Mouse (Mus musculus) forebrain, embryonic 12.5 days (tissue): ENCODE data around the gene Izumo4. TPM values are rescaled to one million over a fixed set of nuclear protein-coding genes. Genes with fewer than 3 reads are reported as not detected.

Source experiments
- ATAC-seq: fragments of 200-750 bp; cut with Nextera tagmentation; 2 replicates; pipeline ENCODE4 v1.8.0; 2017; ENCODE audit warnings: moderate TSS enrichment; ENCODE audit not compliant: low FRiP score
- H3K27ac ChIP-seq: fragments of 300-500 bp; sonication (generic); 2 replicates; pipeline ENCODE4 v1.5.1; 2016; ENCODE audit warnings: mild to moderate bottlenecking
- H3K27me3 ChIP-seq: fragments of 300-500 bp; sonication (generic); 2 replicates; pipeline ENCODE4 v1.6.1; 2016; ENCODE audit warnings: mild to moderate bottlenecking
- H3K36me3 ChIP-seq: fragments of 300-500 bp; sonication (generic); replicated peaks from 2 replicates; pipeline ENCODE4 v1.6.1; 2016; ENCODE audit warnings: mild to moderate bottlenecking
- H3K4me1 ChIP-seq: fragments of 300-500 bp; sonication (generic); 2 replicates; pipeline ENCODE4 v1.6.1; 2016
- H3K4me2 ChIP-seq: fragments of 300-500 bp; sonication (generic); 2 replicates; pipeline ENCODE4 v1.6.1; 2016; ENCODE audit warnings: mild to moderate bottlenecking, moderate library complexity
- H3K4me3 ChIP-seq: fragments of 300-500 bp; sonication (generic); replicated peaks from 2 replicates; pipeline ENCODE4 v1.5.1; 2016; ENCODE audit warnings: mild to moderate bottlenecking
- H3K9ac ChIP-seq: fragments of 300-500 bp; sonication (generic); 2 replicates; pipeline ENCODE4 v1.6.1; 2016; ENCODE audit warnings: mild to moderate bottlenecking
- H3K9me3 ChIP-seq: fragments of 300-500 bp; sonication (generic); 2 replicates; pipeline ENCODE4 v1.6.1; 2016
- WGBS: fragments of 180-500 bp; shearing (Covaris S2); methylation state at CpG from one replicate; pipeline ENCODE4 v1.1.7; 2016; 5-methylcytosine and 5-hydroxymethylcytosine counted together
- polyA plus RNA-seq: library from polyadenylated mRNA; unstranded; fragments of >200 nt; fragmentation: Nextera tagmentation; extraction: Ambion mirVana; gene quantifications from 2 replicates; pipeline ENCODE4 v1.2.1, GENCODE M21; 2016

The Izumo4 gene
- polyA plus RNA-seq = 20.6 and 21.6 TPM in 2 replicates

DNA sequence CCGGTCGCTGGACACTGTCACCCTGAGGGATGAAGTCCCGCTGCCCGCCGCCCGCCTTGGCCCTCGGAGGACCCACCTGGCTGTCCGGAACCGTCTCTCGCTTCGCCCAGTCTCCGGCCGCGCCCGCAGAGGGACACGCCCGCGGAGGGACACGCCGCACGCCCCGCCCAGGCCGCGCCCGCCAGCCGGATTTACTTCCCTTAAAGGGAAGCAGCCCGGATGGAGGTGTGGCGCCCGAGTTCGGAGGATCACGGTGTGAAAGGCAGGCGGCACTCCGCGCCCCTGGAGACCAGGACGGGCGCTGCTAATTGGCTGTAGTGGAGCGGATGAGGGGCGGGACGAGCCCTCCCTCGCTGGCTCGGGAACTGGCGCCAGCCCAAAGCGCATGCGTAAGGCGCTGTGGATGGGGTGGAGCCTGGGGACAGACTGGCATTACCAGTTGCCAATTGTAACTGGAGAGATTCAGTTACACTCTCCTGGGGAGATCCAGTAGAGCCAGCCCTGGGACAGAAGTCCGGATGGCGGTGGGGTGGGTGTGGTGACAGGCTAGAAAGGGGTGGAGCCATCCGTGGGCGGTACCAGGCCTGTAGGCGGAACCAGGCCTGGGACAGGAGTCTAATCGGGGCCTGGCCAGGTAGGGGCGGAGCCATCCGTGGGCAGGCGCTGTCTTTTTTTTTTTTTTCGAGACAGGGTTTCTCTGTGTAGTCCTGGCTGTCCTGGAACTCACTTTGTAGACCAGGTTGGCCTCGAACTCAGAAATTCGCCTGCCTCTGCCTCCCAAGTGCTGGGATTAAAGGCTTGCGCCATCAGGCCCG is at the start of gene Izumo4, which contains the start of gene Mob3a:
TSS of gene Izumo4 (plus strand) at position 464 of the 815 bp plus-strand sequence.
TSS of gene Mob3a (minus strand) at position 257 of the 815 bp plus-strand sequence.
- Histone ChIP-seq H3K36me3 (peaks cover 17% of the 10 kb centered on the region), H3K4me2 (peak within 1 kb of the TSS; percentile 85), H3K27ac (peak within 1 kb of the TSS; percentile 81), H3K9me3 (no peaks in the 10 kb centered on the region), H3K4me3 (peak within 1 kb of the TSS; percentile 62), H3K4me1 (peaks cover 34% of the 10 kb centered on the region), H3K27me3 (no peaks in the 10 kb centered on the region), H3K9ac (peak within 1 kb of the TSS; percentile 61)
- peak; percentile 97 for ATAC-seq
- WGBS = under 1% methylated on average over 59 of the region's 59 CpGs

DNA sequence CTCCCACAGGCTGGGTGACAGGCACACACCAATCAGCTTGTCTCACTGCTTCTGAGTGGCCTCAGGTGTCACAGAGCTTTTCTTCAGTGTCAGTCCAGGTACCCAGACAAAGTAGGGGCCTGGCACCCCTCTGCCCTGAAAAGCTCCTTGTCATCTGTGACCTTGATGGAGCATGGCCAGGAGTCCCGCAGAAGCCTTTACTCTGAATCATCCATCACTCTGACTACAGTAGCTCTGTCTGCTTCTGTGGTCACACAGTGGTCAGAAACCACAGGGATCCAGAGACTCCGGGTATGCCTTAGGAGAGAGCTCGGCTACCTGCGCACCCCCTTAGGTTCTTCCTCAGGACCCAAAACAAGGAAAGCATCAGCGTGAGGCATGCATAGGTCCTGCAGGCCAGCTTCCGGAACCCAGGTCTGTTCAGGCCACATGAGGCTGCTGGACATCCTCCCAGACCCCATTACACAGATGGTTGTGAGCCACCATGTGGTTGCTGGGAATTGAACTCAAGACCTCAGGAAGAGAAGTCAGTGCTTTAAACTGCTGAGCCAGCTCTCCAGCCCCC is 48.7 kb upstream of the Izumo4 start:
- no peaks in the 10 kb centered on the region for H3K9me3 ChIP-seq
- 96% methylated on average over 6 of the region's 6 CpGs for WGBS
- H3K36me3 ChIP-seq = peaks cover 20% of the 10 kb centered on the region
- no peak overlapping the region for H3K4me2 ChIP-seq
- H3K4me3 ChIP-seq = no peak overlapping the region
- H3K27me3 ChIP-seq = no peaks in the 10 kb centered on the region
- H3K9ac ChIP-seq = no peak overlapping the region
- ATAC-seq = no peak
- peaks cover 29% of the 10 kb centered on the region for H3K4me1 ChIP-seq
- H3K27ac ChIP-seq = no peak overlapping the region

DNA sequence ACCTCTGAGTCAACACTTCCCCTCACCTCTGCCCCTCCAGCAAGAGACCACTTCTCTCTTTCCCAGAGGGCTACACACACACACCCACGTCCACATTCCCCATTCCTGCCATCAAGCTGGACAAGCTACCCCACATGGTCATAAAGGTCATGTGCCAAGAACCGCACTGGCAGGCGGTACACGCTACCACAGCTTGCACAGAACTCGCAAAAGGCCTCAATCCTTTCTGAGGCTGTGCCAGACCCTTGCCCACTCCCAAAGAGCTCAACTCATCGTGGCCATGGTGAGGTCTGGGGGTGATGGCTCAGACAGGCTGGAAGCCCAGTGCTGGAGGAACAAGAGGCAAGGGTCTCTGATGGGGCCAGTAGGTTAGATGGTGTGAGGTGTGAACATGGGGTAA is 47.1 kb upstream of the Izumo4 start:
- Histone ChIP-seq H3K27ac (no peak overlapping the region), H3K27me3 (no peaks in the 10 kb centered on the region), H3K9ac (no peak overlapping the region), H3K4me1 (peaks cover 37% of the 10 kb centered on the region), H3K36me3 (peaks cover 14% of the 10 kb centered on the region; the same call in 1 of the 2 replicates), H3K4me2 (peak overlapping the region; percentile 98), H3K4me3 (peak overlapping the region; percentile 95), H3K9me3 (no peaks in the 10 kb centered on the region)
- no peak for ATAC-seq
- WGBS = 90% methylated on average over 6 of the region's 6 CpGs

DNA sequence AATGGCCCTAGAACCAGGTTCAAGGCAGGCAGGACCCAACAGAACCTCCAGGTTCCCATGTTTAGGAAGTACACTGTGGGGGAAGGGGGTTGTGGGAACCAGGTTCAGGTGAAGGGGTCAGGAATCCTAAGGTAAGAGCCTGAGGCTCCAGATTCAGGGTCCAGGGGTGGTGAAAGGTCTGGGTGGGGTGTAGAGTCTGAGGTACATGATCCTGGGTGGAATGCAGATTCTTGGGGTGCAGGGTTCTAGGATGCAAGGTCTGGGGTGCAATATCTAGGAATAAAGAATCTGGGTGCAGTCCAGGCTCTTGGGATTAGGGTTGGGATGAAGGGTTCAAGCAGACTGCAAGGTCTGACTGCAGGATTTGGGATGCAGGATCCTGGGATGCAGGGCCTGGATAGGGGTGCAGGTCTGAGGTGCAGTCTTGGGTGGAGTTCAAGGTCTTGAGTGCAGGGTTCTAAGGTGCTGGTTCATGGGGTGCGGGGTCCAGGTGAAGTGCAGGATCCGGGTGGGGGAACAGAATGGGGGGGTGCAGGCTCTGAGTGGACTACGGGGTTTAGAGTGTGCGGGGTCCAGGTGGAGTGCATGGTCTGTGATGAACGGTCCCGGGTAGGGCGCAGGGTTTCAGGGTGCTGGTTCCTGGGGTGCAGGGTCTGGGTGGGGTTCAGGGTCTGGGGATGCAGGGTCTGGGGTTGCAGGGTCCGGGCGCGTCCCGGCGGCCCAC is 46.4 kb upstream of the Izumo4 start:
- Histone ChIP-seq H3K9me3 (no peaks in the 10 kb centered on the region), H3K27ac (peak overlapping the region; percentile 89), H3K4me1 (peaks cover 37% of the 10 kb centered on the region), H3K4me3 (peak overlapping the region; percentile 95), H3K27me3 (no peaks in the 10 kb centered on the region), H3K36me3 (peaks cover 10% of the 10 kb centered on the region; the same call in 1 of the 2 replicates), H3K4me2 (peak overlapping the region; percentile 98), H3K9ac (peak overlapping the region; percentile 93)
- peak; percentile 60 for ATAC-seq
- WGBS = 4% methylated on average over 12 of the region's 12 CpGs

DNA sequence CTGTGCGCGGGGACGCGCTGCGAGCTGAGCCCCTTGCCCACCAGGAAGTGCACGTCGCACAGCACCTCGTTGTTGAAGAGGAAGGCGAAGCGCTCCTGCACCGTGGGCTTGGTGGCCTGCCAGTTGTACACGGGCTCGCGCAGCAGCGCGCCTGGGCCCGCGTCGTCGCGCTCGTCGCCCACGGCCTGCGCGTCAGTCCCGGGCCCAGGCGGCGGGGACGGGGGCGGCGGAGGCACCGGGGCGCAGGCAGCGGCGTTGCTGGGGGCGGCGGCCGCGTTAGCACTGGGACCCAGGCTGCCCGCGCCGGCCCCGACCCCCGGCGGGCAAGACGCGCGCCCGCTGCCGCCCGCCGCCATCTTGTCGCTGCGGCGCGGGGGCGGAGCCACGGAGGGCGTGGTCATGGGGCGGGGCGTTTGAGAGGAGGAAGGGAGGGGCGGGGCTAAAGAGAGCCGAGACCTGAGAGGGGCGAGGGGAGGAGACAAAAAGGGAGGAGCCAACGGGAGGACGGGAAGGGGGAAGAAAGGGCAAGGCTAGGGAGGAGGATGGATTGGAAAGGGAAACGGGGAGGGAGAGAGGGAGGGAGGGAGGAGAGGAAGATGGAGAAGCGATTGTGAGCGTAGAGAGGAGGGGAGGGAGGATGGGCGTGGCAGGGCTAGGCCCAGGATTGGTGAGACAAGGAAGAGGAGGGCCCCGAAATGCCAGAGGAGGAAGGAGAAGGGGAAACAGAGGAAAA is 45.7 kb upstream of the Izumo4 start:
- ATAC-seq = peak; percentile 89
- Histone ChIP-seq H3K27me3 (no peaks in the 10 kb centered on the region), H3K9ac (peak overlapping the region; percentile 93), H3K4me2 (peak overlapping the region; percentile 98), H3K4me3 (peak overlapping the region; percentile 95), H3K9me3 (no peaks in the 10 kb centered on the region), H3K4me1 (peaks cover 37% of the 10 kb centered on the region), H3K27ac (peak overlapping the region; percentile 92), H3K36me3 (peaks cover 8% of the 10 kb centered on the region; the same call in 1 of the 2 replicates)
- under 1% methylated on average over 65 of the region's 72 CpGs for WGBS

DNA sequence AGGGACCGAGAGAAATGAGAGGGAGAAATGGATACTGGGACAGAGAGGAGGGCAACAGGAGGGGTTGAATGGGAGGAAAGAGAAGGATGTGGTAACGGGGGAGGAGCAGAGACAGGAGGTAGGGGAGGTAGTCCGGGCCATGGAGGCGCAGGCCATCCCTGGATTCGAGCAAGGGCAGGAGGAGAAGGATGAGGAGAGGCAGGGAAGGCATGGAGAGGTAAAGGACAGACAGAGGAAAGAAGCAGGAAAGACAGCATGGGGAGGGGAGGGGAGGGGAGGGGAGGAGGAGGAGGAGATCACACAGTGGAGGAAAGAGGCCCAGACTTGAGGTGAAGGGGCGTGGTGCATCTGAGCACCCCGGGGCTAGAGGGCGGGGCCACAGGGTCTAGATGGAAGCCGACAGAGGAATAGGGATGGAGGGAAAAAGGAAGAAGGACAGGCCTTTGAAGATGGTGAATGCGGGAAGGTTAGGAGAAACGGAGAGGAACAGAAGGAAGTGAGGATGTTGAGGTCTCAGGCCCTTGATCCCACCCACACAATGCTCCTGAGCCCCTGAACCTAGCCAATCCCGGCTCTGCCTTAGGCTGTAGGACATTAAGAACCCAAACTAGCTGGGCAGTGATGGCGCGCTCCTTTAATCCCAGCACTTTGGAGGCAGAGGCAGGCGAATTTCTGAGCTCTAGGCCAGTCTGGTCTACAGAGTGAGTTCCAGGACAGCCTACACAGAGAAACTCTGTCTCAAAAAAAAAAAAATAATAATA is 44.9 kb upstream of the Izumo4 start, which contains the start of gene Btbd2:
TSS of gene Btbd2 (minus strand) at position 209 of the 761 bp plus-strand sequence.
- ATAC-seq = no peak; the same call in 1 of the 2 replicates

DNA sequence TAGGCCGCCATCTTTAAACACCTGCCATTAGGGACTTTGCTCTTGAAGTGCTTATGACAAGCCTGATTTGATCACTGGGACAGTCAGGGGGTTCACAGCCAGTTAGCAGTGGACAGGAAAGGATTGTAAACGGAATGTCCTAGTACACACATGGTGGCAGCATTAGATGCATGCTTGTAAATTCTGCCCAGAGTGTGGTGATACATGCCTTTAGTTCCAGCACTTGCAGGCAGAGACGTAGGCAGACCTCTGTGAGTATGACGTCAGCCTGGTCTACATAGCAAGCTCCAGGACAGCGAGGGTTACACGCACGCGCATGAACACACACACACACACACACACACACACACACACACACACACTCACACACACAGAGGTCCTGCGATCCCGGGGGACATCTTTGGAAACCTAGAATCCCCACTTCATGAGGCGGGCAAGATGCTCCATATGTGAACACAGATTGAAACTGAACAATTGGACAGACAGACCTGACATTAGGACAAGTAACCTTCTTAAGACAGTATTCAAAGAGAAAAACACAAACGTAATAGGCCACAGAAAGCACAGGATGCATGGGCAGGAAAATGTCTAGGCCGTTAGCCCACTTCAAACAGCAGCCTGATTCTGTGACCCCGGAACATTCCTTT is 43.7 kb upstream of the Izumo4 start:
- H3K27ac ChIP-seq = 0 out of 2 replicates have a peak overlapping the region, but pooled peaks have one; percentile 25
- no peak for ATAC-seq
- H3K36me3 ChIP-seq = no peaks in the 10 kb centered on the region; the same call in 1 of the 2 replicates
- 84% methylated on average over 14 of the region's 14 CpGs for WGBS
- H3K4me2 ChIP-seq = no peak overlapping the region
- peaks cover 40% of the 10 kb centered on the region for H3K4me1 ChIP-seq
- H3K27me3 ChIP-seq = no peaks in the 10 kb centered on the region
- no peak overlapping the region for H3K4me3 ChIP-seq
- H3K9me3 ChIP-seq = no peaks in the 10 kb centered on the region
- no peak overlapping the region for H3K9ac ChIP-seq

More for the DNA sequence above, 44.9 kb upstream of the Izumo4 start, which contains the start of gene Btbd2:
- peak within 1 kb of the TSS; percentile 93 for H3K9ac ChIP-seq
- 20% methylated on average over 15 of the region's 15 CpGs for WGBS
- H3K4me1 ChIP-seq = peaks cover 37% of the 10 kb centered on the region
- H3K27me3 ChIP-seq = no peaks in the 10 kb centered on the region
- H3K36me3 ChIP-seq = peaks cover 4% of the 10 kb centered on the region; the same call in 1 of the 2 replicates
- peak within 1 kb of the TSS; percentile 98 for H3K4me2 ChIP-seq
- H3K27ac ChIP-seq = peak within 1 kb of the TSS; percentile 92
- peak within 1 kb of the TSS; percentile 95 for H3K4me3 ChIP-seq
- H3K9me3 ChIP-seq = no peaks in the 10 kb centered on the region

DNA sequence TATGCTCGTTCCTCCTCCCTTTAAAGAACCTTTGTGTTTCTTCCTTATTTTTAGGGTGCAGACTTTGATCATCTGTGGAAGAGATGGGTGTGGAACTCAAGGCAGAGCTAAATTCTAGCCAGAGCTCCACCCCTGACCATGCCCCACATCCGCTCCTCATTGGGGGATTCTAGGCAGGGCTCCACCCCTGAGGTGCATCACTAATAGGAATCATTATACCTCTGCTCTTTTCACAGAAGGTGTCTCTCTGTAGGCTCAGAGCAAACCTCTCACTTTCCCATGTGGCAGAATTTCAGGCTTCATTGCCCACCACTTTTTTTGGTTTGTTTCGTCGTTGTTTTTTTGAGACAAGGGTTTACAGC is 43.2 kb upstream of the Izumo4 start:
- Histone ChIP-seq H3K4me2 (no peak overlapping the region), H3K27me3 (no peaks in the 10 kb centered on the region), H3K9me3 (no peaks in the 10 kb centered on the region), H3K27ac (no peak overlapping the region), H3K36me3 (no peaks in the 10 kb centered on the region), H3K9ac (no peak overlapping the region), H3K4me3 (no peak overlapping the region), H3K4me1 (peaks cover 43% of the 10 kb centered on the region)
- 66% methylated on average over 4 of the region's 4 CpGs for WGBS
- ATAC-seq = no peak

DNA sequence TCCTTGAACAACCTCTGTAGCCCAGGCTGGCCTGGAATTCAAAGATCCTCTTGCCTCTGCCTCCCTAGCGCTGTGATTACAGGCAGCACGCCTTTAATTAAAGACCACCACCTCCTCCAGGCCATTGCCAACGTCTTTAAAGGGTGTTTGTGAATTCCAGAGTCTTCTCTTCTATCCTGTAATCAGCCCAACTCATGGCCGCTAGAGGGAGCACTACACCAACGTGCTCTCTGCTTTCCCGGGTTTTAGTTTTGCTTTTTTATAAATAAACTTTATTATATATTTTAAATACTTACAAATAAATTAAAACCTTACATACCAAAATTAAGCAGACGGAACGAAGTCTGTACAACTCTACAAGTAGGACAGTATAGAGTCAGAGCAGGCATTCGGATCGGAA is 42.8 kb upstream of the Izumo4 start:
- no peak overlapping the region for H3K9ac ChIP-seq
- no peak overlapping the region for H3K27ac ChIP-seq
- 0 out of 2 replicates have a peak overlapping the region, but pooled peaks have one; percentile 12 for H3K4me3 ChIP-seq
- H3K27me3 ChIP-seq = no peaks in the 10 kb centered on the region
- 13% methylated on average over 10 of the region's 10 CpGs for WGBS
- no peaks in the 10 kb centered on the region for H3K9me3 ChIP-seq
- H3K4me1 ChIP-seq = peaks cover 42% of the 10 kb centered on the region
- H3K4me2 ChIP-seq = peak overlapping the region; percentile 38
- no peaks in the 10 kb centered on the region for H3K36me3 ChIP-seq
- no peak for ATAC-seq

DNA sequence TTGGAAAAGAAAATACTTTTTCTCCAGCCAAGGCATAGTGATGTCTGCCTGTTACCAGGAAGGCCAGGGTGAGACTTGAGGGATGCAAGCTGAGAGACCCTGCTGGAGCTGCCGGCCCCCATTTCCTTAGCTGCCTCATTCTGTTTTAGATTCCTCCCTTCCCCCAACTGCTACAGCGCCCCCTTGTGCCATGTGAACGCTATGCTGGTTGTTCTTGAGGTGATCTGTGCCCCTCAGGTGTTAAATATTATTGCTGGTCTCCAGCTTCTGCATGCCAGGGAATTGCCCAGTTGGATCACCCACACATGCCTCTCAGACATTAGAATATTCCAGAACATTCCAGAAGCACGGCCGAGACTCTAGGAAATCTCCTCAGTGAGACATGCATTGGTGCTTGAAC is 40.8 kb upstream of the Izumo4 start:
- WGBS = 36% methylated on average over 5 of the region's 5 CpGs
- Histone ChIP-seq H3K4me2 (no peak overlapping the region), H3K4me1 (peaks cover 36% of the 10 kb centered on the region), H3K36me3 (peaks cover 8% of the 10 kb centered on the region), H3K27me3 (no peaks in the 10 kb centered on the region), H3K27ac (no peak overlapping the region), H3K4me3 (no peak overlapping the region), H3K9me3 (no peaks in the 10 kb centered on the region), H3K9ac (no peak overlapping the region)
- ATAC-seq = no peak
